Mouse (Mus musculus) myocyte (in vitro differentiated cells): ENCODE data around the gene Fhad1.

Experiments used
- CEBPB ChIP-seq: IDR thresholded peaks from 2 replicates; pipeline ENCODE4 v1.6.1; 2011; ENCODE audit warnings: mild to moderate bottlenecking, moderate library complexity; ENCODE audit not compliant: poor library complexity, insufficient read depth, severe bottlenecking
- MAX ChIP-seq: IDR thresholded peaks from one replicate; pipeline ENCODE4 v1.6.1; 2011; ENCODE audit warnings: low read depth, mild to moderate bottlenecking, control low read depth
- POLR2A ChIP-seq: IDR thresholded peaks from one replicate; pipeline ENCODE4 v1.6.1; 2011; ENCODE audit warnings: low read depth, mild to moderate bottlenecking, control low read depth, moderate library complexity; ENCODE audit not compliant: insufficient read length
- POLR2AphosphoS2 ChIP-seq: IDR thresholded peaks from one replicate; pipeline ENCODE4 v1.6.1; 2011; ENCODE audit warnings: low read depth, control low read depth; ENCODE audit not compliant: insufficient read length
- TCF3 ChIP-seq: IDR thresholded peaks from one replicate; pipeline ENCODE4 v1.6.1; 2011; ENCODE audit warnings: low read depth, control low read depth; ENCODE audit not compliant: insufficient read length
- USF1 ChIP-seq: IDR thresholded peaks from one replicate; pipeline ENCODE4 v1.6.1; 2011; ENCODE audit warnings: low read depth, mild to moderate bottlenecking, control low read depth, moderate library complexity

GRCm38 (mm10) chr4:141988178-141988577 lies 26.7 kb downstream of the Fhad1 start:
- no peak for TF ChIP-seq POLR2A
- no peak for TF ChIP-seq CEBPB
- TF ChIP-seq MAX = no peak
- no peak for TF ChIP-seq USF1
- no peak for TF ChIP-seq POLR2AphosphoS2
- TF ChIP-seq TCF3 = no peak
